Mouse (Mus musculus) kidney, postnatal 36 days (tissue): ENCODE results near the gene Ftcd.

Experiments used
- DNase-seq, 2 experiments: peaks; one replicate each; pipeline ENCODE4 v3.0.0; 2021 to 2022; ENCODE audit warnings: mixed read lengths in 2 of 2

The Ftcd gene

GRCm38 (mm10) chr10:76575374-76575773 lies at the start of gene Ftcd:
Gene Ftcd, plus strand, starts transcription at chr10:76575648.
- DNase-seq = peak; percentile 69 to 71

GRCm38 (mm10) chr10:76530922-76531321 lies 44.5 kb upstream of the Ftcd start:
- no peak for DNase-seq

GRCm38 (mm10) chr10:76531375-76531774 lies 44.1 kb upstream of the Ftcd start, which contains the start of gene Lss:
Gene Lss, plus strand, starts transcription at chr10:76531588.
- peak; percentile 97 to 98 for DNase-seq

GRCm38 (mm10) chr10:76531828-76532227 lies 43.6 kb upstream of the Ftcd start:
- no peak for DNase-seq

GRCm38 (mm10) chr10:76535526-76535925 lies 39.9 kb upstream of the Ftcd start:
- no peak for DNase-seq

- peak in 1 of 2 experiments; percentile 6 for DNase-seq
These were observed 37.8 kb upstream of the Ftcd start for GRCm38 (mm10) chr10:76537619-76538018.

GRCm38 (mm10) chr10:76541336-76542085 lies 33.9 kb upstream of the Ftcd start:
- DNase-seq = no peak

GRCm38 (mm10) chr10:76542636-76543375 lies 32.6 kb upstream of the Ftcd start:
- no peak for DNase-seq

- peak; percentile 29 to 38 for DNase-seq
These were observed 28.9 kb upstream of the Ftcd start for GRCm38 (mm10) chr10:76546566-76546965.

GRCm38 (mm10) chr10:76548218-76548617 lies 27.2 kb upstream of the Ftcd start:
- no peak for DNase-seq

GRCm38 (mm10) chr10:76550458-76550857 lies 25.0 kb upstream of the Ftcd start:
- peak; percentile 6 to 43 for DNase-seq

GRCm38 (mm10) chr10:76551556-76551955 lies 23.9 kb upstream of the Ftcd start:
- DNase-seq = no peak

GRCm38 (mm10) chr10:76554061-76554460 lies 21.4 kb upstream of the Ftcd start:
- no peak for DNase-seq

- no peak for DNase-seq
These were observed 13.5 kb upstream of the Ftcd start, which contains the start of gene Spatc1l for GRCm38 (mm10) chr10:76561972-76562371. Gene Spatc1l, plus strand, starts transcription at chr10:76562272.

- peak; percentile 36 to 69 for DNase-seq
These were observed 5.3 kb upstream of the Ftcd start for GRCm38 (mm10) chr10:76569996-76570685.

- DNase-seq = no peak
These were observed 4.4 kb upstream of the Ftcd start for GRCm38 (mm10) chr10:76571070-76571469.

- no peak for DNase-seq
These were observed 3.3 kb upstream of the Ftcd start for GRCm38 (mm10) chr10:76572151-76572550.

- DNase-seq = peak in 1 of 2 experiments; percentile 42
These were observed 1.5 kb downstream of the Ftcd start for GRCm38 (mm10) chr10:76576920-76577319.

GRCm38 (mm10) chr10:76584138-76584537 lies 8.7 kb downstream of the Ftcd start:
- no peak for DNase-seq

- no peak for DNase-seq
These were observed 10.7 kb downstream of the Ftcd start for GRCm38 (mm10) chr10:76586190-76586589.

GRCm38 (mm10) chr10:76590197-76590596 lies 14.7 kb downstream of the Ftcd start:
- DNase-seq = no peak

GRCm38 (mm10) chr10:76596338-76596737 lies 20.9 kb downstream of the Ftcd start:
- DNase-seq = no peak

- no peak for DNase-seq
These were observed 27.2 kb downstream of the Ftcd start for GRCm38 (mm10) chr10:76602690-76603089.
